Mouse (Mus musculus) CH12.LX (cell line): ENCODE data around the gene Tekt5. TPM values are rescaled to one million over a fixed set of nuclear protein-coding genes. Genes with fewer than 3 reads are reported as not detected.

Experiments
- DNase-seq: peaks from one replicate; pipeline ENCODE4 v3.0.0-alpha.2; 2013; ENCODE audit errors: extremely low read depth
- H3K27ac ChIP-seq: 2 replicates; pipeline ENCODE4 v1.5.1; 2012; ENCODE audit warnings: low read depth, mild to moderate bottlenecking, control low read depth, moderate library complexity; ENCODE audit not compliant: insufficient read depth
- H3K27me3 ChIP-seq: replicated peaks from 2 replicates; pipeline ENCODE3; 2012; ENCODE audit warnings: inconsistent platforms
- H3K36me3 ChIP-seq, 2 experiments: replicated peaks in 1 of 2; 2 replicates each; pipeline versions ENCODE3 to v1.6.1; 2012; ENCODE audit warnings: inconsistent platforms in 1 of 2, low read length in 1 of 2, mild to moderate bottlenecking in 1 of 2, mixed read lengths in 1 of 2, moderate library complexity in 1 of 2; ENCODE audit not compliant: control insufficient read depth in 1 of 2, insufficient read depth in 1 of 2
- H3K4me1 ChIP-seq, 2 experiments: 2 replicates each; pipeline ENCODE4 v1.6.1; 2012; ENCODE audit warnings: inconsistent platforms in 1 of 2, moderate library complexity in 1 of 2; ENCODE audit not compliant: insufficient read depth in 2 of 2, control insufficient read depth in 1 of 2
- H3K4me2 ChIP-seq: 2 replicates; pipeline ENCODE4 v1.6.1; 2012; ENCODE audit warnings: low read depth, mild to moderate bottlenecking, control low read depth; ENCODE audit not compliant: poor library complexity, insufficient read depth, severe bottlenecking
- H3K4me3 ChIP-seq, 3 experiments: fragments of 150-350 bp in 1 of 3; sonication (generic) in 1 of 3; replicated peaks in 1 of 3; 2 replicates each; pipeline versions ENCODE3 to v1.5.1; 2011 to 2012; ENCODE audit warnings: low read depth in 2 of 3, low read length in 2 of 3, mild to moderate bottlenecking in 2 of 3, moderate library complexity in 2 of 3, control low read depth in 1 of 3, improper control_type of control experiment in 1 of 3, inconsistent platforms in 1 of 3, mixed read lengths in 1 of 3; ENCODE audit not compliant: poor library complexity in 1 of 3
- H3K79me2 ChIP-seq: replicated peaks from 2 replicates; pipeline ENCODE4 v1.6.1; 2012; ENCODE audit warnings: mild to moderate bottlenecking, moderate library complexity; ENCODE audit not compliant: control insufficient read depth, poor library complexity, insufficient read depth, severe bottlenecking; ENCODE audit errors: extremely low read depth
- H3K9ac ChIP-seq: 2 replicates; pipeline ENCODE4 v1.6.1; 2012; ENCODE audit warnings: low read depth, mild to moderate bottlenecking, control low read depth, moderate library complexity; ENCODE audit not compliant: insufficient read depth
- H3K9me3 ChIP-seq: replicated peaks from 2 replicates; pipeline ENCODE3; 2012; ENCODE audit warnings: low read length, inconsistent platforms, mixed read lengths
- CHD2 ChIP-seq: IDR thresholded peaks from 2 replicates; pipeline ENCODE4 v1.6.1; 2011; ENCODE audit warnings: low read length, improper control_type of control experiment
- CTCF ChIP-seq, 2 experiments: IDR thresholded peaks in 1 of 2; conservative IDR thresholded peaks in 1 of 2; 2 replicates each; pipeline ENCODE4 v1.5.1; 2011 to 2012; ENCODE audit warnings: low read depth in 2 of 2, low read length in 2 of 2, improper control_type of control experiment in 1 of 2, inconsistent platforms in 1 of 2, mild to moderate bottlenecking in 1 of 2, moderate library complexity in 1 of 2
- E2F4 ChIP-seq: IDR thresholded peaks from 2 replicates; pipeline ENCODE4 v1.6.1; 2011; ENCODE audit warnings: low read depth, low read length, improper control_type of control experiment; ENCODE audit not compliant: insufficient replicate concordance
- ELF1 ChIP-seq: IDR thresholded peaks from 2 replicates; pipeline ENCODE4 v1.6.1; 2014; ENCODE audit warnings: low read depth, mild to moderate bottlenecking, inconsistent platforms, low read length, improper control_type of control experiment
- GABPA ChIP-seq: IDR thresholded peaks from 2 replicates; pipeline ENCODE4 v1.6.1; 2012; ENCODE audit warnings: low read depth, low read length, improper control_type of control experiment, inconsistent platforms; ENCODE audit not compliant: insufficient replicate concordance
- HCFC1 ChIP-seq: IDR thresholded peaks from 2 replicates; pipeline ENCODE4 v1.6.1; 2012; ENCODE audit warnings: low read depth, mild to moderate bottlenecking, inconsistent platforms, low read length, improper control_type of control experiment
- IRF4 ChIP-seq: IDR thresholded peaks from 2 replicates; pipeline ENCODE4 v1.6.1; 2014; ENCODE audit warnings: low read depth, mild to moderate bottlenecking, inconsistent platforms, low read length, improper control_type of control experiment
- KAT2A ChIP-seq: IDR thresholded peaks from 2 replicates; pipeline ENCODE4 v1.6.1; 2012; ENCODE audit warnings: low read length, improper control_type of control experiment, inconsistent platforms; ENCODE audit not compliant: insufficient replicate concordance
- MAFK ChIP-seq: IDR thresholded peaks from 2 replicates; pipeline ENCODE4 v1.6.1; 2011; ENCODE audit warnings: low read length, improper control_type of control experiment; ENCODE audit not compliant: insufficient replicate concordance
- MAX ChIP-seq: IDR thresholded peaks from 2 replicates; pipeline ENCODE4 v1.6.1; 2011; ENCODE audit warnings: low read length, improper control_type of control experiment
- MAZ ChIP-seq: IDR thresholded peaks from 2 replicates; pipeline ENCODE4 v1.6.1; 2012; ENCODE audit warnings: low read depth, mild to moderate bottlenecking, inconsistent platforms, low read length, improper control_type of control experiment, moderate library complexity
- MEF2A ChIP-seq: IDR thresholded peaks from 2 replicates; pipeline ENCODE4 v1.6.1; 2014; ENCODE audit warnings: low read depth, mild to moderate bottlenecking, inconsistent platforms, low read length, improper control_type of control experiment, borderline replicate concordance
- MXI1 ChIP-seq: IDR thresholded peaks from 2 replicates; pipeline ENCODE4 v1.6.1; 2011; ENCODE audit warnings: mild to moderate bottlenecking, low read depth, low read length, improper control_type of control experiment
- MYC ChIP-seq: IDR thresholded peaks from 2 replicates; pipeline ENCODE4 v1.6.1; 2011; ENCODE audit warnings: low read depth, mild to moderate bottlenecking, improper control_type of control experiment, low read length
- NELFE ChIP-seq: IDR thresholded peaks from 2 replicates; pipeline ENCODE4 v1.6.1; 2011; ENCODE audit warnings: low read depth, low read length, improper control_type of control experiment
- NRF1 ChIP-seq: IDR thresholded peaks from 2 replicates; pipeline ENCODE4 v1.6.1; 2014; ENCODE audit warnings: low read depth, mild to moderate bottlenecking, inconsistent platforms, low read length, improper control_type of control experiment, moderate library complexity
- RAD21 ChIP-seq: IDR thresholded peaks from 2 replicates; pipeline ENCODE4 v1.6.1; 2011; ENCODE audit warnings: low read depth, mild to moderate bottlenecking, low read length, improper control_type of control experiment, moderate library complexity
- SMC3 ChIP-seq: IDR thresholded peaks from 2 replicates; pipeline ENCODE4 v1.6.1; 2011; ENCODE audit warnings: low read depth, low read length, improper control_type of control experiment
- TBP ChIP-seq: conservative IDR thresholded peaks from 2 replicates; pipeline ENCODE4 v1.6.1; 2011; ENCODE audit warnings: low read depth, low read length, improper control_type of control experiment
- USF1 ChIP-seq: IDR thresholded peaks from 2 replicates; pipeline ENCODE4 v1.6.1; 2014; ENCODE audit warnings: low read depth, mild to moderate bottlenecking, inconsistent platforms, low read length, improper control_type of control experiment
- USF2 ChIP-seq: conservative IDR thresholded peaks from 2 replicates; pipeline ENCODE4 v1.6.1; 2011; ENCODE audit warnings: low read depth, low read length, improper control_type of control experiment
- dilution Hi-C: fragments of 300-500 bp; cut with MboI; formaldehyde crosslinking; loops from 2 replicates; pipeline ENCODE4 v1.14.3; 2020; ENCODE audit warnings: low sequenced_read_pairs; ENCODE audit not compliant: extremely low pct_unique_long_range_greater_than_20kb, extremely low pct_ligation_motif_present
- in situ Hi-C: fragments of 300-500 bp; cut with MboI; formaldehyde crosslinking; loops from 3 replicates; pipeline ENCODE4 v1.14.3; 2019; ENCODE audit warnings: low sequenced_read_pairs, low pct_ligation_motif_present, low pct_unique_long_range_greater_than_20kb, mixed read lengths
- polyA plus RNA-seq: library from polyadenylated mRNA; unstranded; fragments of >175 nt; gene quantifications from 2 replicates; pipeline ENCODE4 v1.2.1, GENCODE M21; 2012; ENCODE audit warnings: low read depth; ENCODE audit not compliant: insufficient read length
- total RNA-seq, 2 experiments: library from RNA; depleted of rRNA; stranded (reverse); fragments of 300-350 nt in 1 of 2; fragments of >200 nt in 1 of 2; gene quantifications; 2 replicates each; pipeline ENCODE4 v1.2.3; 2012 to 2014

Gene Tekt5
- total and polyA plus RNA-seq, 3 experiments, result 0.17 TPM; not detected in 2

DNA sequence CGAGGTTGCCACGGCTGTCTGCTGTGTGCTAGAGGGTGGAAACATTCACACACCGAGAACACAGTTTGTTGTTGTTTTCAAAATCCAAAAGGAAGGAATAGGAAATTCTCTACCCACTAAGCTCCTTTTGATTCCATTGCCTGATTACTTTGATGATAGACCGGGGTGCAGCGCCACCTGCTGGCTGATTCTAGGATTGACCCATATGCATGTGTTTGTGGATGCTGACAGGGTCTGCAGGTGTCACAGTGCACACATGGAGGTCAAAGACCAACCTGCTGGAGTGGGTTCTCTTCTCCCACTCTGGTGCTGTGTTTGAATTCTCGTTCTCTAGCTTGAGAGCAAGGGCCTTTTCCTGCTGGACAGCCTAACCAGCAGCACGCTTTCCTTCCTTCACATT lies 3.9 kb upstream of the Tekt5 start (continued):
- TF ChIP-seq GABPA (no peak), MXI1 (no peak), USF2 (no peak), KAT2A (no peak), NELFE (peak; percentile 24; the same call in 1 of the 2 replicates), SMC3 (peak; percentile 97), MAZ (no peak), IRF4 (no peak), HCFC1 (no peak), ELF1 (no peak), E2F4 (no peak), MEF2A (peak; percentile 24; the same call in 1 of the 2 replicates), MAX (peak; percentile 76)
- TF ChIP-seq, all 38 proteins: peak for 10

DNA sequence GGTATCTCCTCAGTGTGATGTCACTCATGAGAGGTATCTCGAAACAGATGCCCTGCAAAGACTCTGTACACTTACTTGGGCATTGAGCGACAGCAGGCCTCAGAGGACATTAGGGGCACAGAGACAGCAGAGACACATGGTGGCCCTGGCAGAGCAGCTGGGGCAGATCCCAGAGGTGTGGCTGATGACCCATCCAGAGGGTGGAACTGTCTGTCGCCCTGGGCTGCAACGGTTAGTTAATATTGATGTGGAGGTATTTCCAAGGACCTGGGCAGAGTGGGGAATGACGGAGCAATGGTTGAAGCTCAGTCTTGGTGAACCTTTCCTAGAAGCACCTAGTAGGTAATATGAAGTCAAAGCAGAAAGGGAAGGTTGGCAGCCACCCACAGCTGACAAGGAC lies 3.5 kb upstream of the Tekt5 start:
- H3K9ac ChIP-seq, result no peak overlapping the region
- H3K27me3 ChIP-seq, result no peaks in the 10 kb centered on the region
- no peak overlapping the region for H3K27ac ChIP-seq
- H3K4me2 ChIP-seq, result no peak overlapping the region
- H3K9me3 ChIP-seq, result no peaks in the 10 kb centered on the region
- dilution Hi-C loops, result no loop called here
- TF ChIP-seq HCFC1 (no peak), CHD2 (no peak), MAFK (no peak), RAD21 (no peak), NRF1 (no peak), MYC (no peak), USF1 (no peak), IRF4 (no peak), MEF2A (no peak), NELFE (no peak), KAT2A (no peak), TBP (no peak), MAZ (no peak), MXI1 (no peak), CTCF (conservative IDR thresholded peaks at IDR 0.05 in 1 of 2, IDR thresholded peaks at IDR 0.05 in 1 of 2; ENCODE audit: low read depth in 2 of 2, low read length in 2 of 2) (no peak), SMC3 (no peak), MAX (no peak)
- no peak for DNase-seq
- in situ Hi-C loops, result loop anchor here (5.0 to 25.0 kb wide), 2 partner anchors 121 to 311 kb away; no protein-coding TSS in a partner anchor
- no peaks in the 10 kb centered on the region for H3K36me3 ChIP-seq
- H3K4me3 ChIP-seq, result no peak overlapping the region
- H3K4me1 ChIP-seq, result peaks cover 0 to 19% of the 10 kb centered on the region in 2 experiments; a peak in 3 of 4 replicates
- H3K79me2 ChIP-seq, result no peaks in the 10 kb centered on the region
